Mouse (Mus musculus) kidney, adult 2 months (tissue): ENCODE results near the gene Fndc9. TPM values are rescaled to one million over a fixed set of nuclear protein-coding genes. Genes with fewer than 3 reads are reported as not detected.

Source experiments
- DNase-seq: peaks from one replicate; pipeline ENCODE4 v3.0.0; 2021
- H3K27ac ChIP-seq: fragments of 200-500 bp; 2 replicates; pipeline ENCODE4 v1.5.1; 2012; ENCODE audit warnings: low read depth, low read length, control low read depth, inconsistent platforms; ENCODE audit not compliant: insufficient read depth
- H3K27me3 ChIP-seq: fragments of 200-500 bp; replicated peaks from 2 replicates; pipeline ENCODE4 v1.6.1; 2012; ENCODE audit warnings: mild to moderate bottlenecking, moderate library complexity, low read length, inconsistent platforms; ENCODE audit not compliant: control insufficient read depth, insufficient read depth
- H3K36me3 ChIP-seq: fragments of 200-500 bp; 2 replicates; pipeline ENCODE4 v1.6.1; 2012; ENCODE audit warnings: mild to moderate bottlenecking, moderate library complexity, low read length, inconsistent platforms; ENCODE audit not compliant: control insufficient read depth, insufficient read depth
- H3K4me1 ChIP-seq: fragments of 200-500 bp; 2 replicates; pipeline ENCODE4 v1.6.1; 2011; ENCODE audit warnings: low read length; ENCODE audit not compliant: control insufficient read depth, insufficient read depth
- H3K4me3 ChIP-seq: fragments of 200-500 bp; 2 replicates; pipeline ENCODE4 v1.5.1; 2011; ENCODE audit warnings: mild to moderate bottlenecking, low read depth, low read length, control low read depth; ENCODE audit not compliant: insufficient read depth
- CTCF ChIP-seq: fragments of 200-500 bp; conservative IDR thresholded peaks from 2 replicates; pipeline ENCODE4 v1.5.1; 2011; ENCODE audit warnings: low read depth, mild to moderate bottlenecking, control low read depth, low read length, moderate library complexity, mixed read lengths; ENCODE audit not compliant: insufficient read depth, insufficient read length
- POLR2A ChIP-seq: fragments of 200-500 bp; IDR thresholded peaks from one replicate; pipeline ENCODE4 v1.6.1; 2011; ENCODE audit warnings: low read depth, low read length, control low read depth
- WGBS: fragments of 180-500 bp; shearing (Covaris S2); methylation state at CpG from one replicate; pipeline ENCODE4 v1.1.7; 2018; 5-methylcytosine and 5-hydroxymethylcytosine counted together
- polyA plus RNA-seq: library from polyadenylated mRNA; depleted of rRNA; stranded (reverse); fragments of >200 nt; gene quantifications from 2 replicates; pipeline ENCODE4 v1.2.3, GENCODE M21; 2012

The Fndc9 gene
- polyA plus RNA-seq, 1 experiment, result not detected

DNA sequence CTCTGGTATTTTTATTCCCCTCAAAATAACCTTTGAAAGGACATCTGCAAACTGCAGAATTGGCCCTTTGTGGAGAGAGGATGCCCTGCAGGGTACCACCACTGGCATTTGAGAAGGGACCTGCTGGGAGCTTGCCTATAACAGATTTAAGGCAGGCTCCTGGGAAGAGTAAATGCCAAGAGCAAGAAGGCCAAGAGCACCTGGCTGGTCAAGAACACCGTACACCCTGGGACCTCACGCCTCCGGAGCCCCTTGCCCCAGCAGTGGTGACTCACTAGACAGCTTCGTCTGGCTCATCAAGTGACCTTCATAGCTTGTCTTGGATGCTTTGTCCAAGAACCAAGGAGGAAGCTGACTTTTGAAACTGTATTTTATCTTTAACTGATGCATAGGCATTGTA, 2.5 kb upstream of the Fndc9 start:
- no peak for DNase-seq
- 93% methylated on average over 4 of the region's 4 CpGs for WGBS
- H3K4me1 ChIP-seq, result no peaks in the 10 kb centered on the region
- H3K4me3 ChIP-seq, result no peak overlapping the region
- no peak overlapping the region for H3K27ac ChIP-seq
- TF ChIP-seq POLR2A (no peak), CTCF (no peak)
- H3K36me3 ChIP-seq, result peaks cover 3% of the 10 kb centered on the region
- H3K27me3 ChIP-seq, result no peaks in the 10 kb centered on the region

- Histone ChIP-seq H3K4me3 (no peak overlapping the region), H3K27ac (no peak overlapping the region), H3K36me3 (peaks cover 3% of the 10 kb centered on the region), H3K27me3 (no peaks in the 10 kb centered on the region), H3K4me1 (no peaks in the 10 kb centered on the region)
- 50% methylated on average over 4 of the region's 4 CpGs for WGBS
- TF ChIP-seq POLR2A, result no peak
- no peak for TF ChIP-seq CTCF
- DNase-seq, result no peak
These were observed 1.4 kb upstream of the Fndc9 start for GRCm38 (mm10) chr11:46233966-46234365.

GRCm38 (mm10) chr11:46236976-46237375, 1.6 kb downstream of the Fndc9 start:
- DNase-seq, result peak; percentile 74
- no peak overlapping the region for H3K27ac ChIP-seq

DNA sequence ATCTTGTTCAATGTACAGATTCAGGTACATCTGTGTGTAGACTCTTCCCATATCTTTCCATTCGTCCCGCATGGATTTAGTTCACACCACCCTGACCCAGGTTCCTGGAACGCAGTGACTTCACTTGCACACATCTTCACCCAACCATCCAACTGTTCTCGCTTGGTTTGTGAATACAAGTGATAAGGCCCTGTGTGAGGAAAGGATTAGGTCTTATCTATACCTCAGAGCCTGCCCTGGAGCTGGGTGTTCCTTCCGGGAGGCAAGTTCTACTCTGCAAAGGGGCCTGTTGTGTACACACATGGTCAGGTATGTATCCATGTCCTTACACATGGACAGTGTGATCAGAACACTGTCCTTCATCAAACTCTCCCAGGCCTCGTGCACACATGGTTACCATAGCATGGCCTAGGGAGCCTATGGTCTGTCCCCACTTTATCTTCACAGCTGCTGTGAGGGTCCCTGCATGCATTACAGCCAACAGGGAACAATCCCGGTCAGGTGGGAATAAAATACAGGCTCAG, 5.9 kb downstream of the Fndc9 start:
- DNase-seq, result no peak
- 96% methylated on average over 7 of the region's 7 CpGs for WGBS
- Histone ChIP-seq H3K36me3 (no peaks in the 10 kb centered on the region; the same call in 1 of the 2 replicates), H3K4me3 (no peak overlapping the region), H3K4me1 (no peaks in the 10 kb centered on the region), H3K27me3 (no peaks in the 10 kb centered on the region), H3K27ac (no peak overlapping the region)
- TF ChIP-seq POLR2A (no peak), CTCF (no peak)

More at GRCm38 (mm10) chr11:46236976-46237375, 1.6 kb downstream of the Fndc9 start:
- Histone ChIP-seq H3K27me3 (no peaks in the 10 kb centered on the region), H3K4me1 (no peaks in the 10 kb centered on the region), H3K4me3 (no peak overlapping the region), H3K36me3 (peaks cover 1% of the 10 kb centered on the region; the same call in 1 of the 2 replicates)
- 40% methylated on average over 4 of the region's 4 CpGs for WGBS
- TF ChIP-seq CTCF (no peak; the same call in 1 of the 2 replicates), POLR2A (no peak)

- 93% methylated on average over 8 of the region's 8 CpGs for WGBS
- H3K27me3 ChIP-seq, result no peaks in the 10 kb centered on the region
- no peak for DNase-seq
- no peaks in the 10 kb centered on the region; the same call in 1 of the 2 replicates for H3K36me3 ChIP-seq
- H3K4me3 ChIP-seq, result no peak overlapping the region
- TF ChIP-seq CTCF (no peak), POLR2A (no peak)
- H3K27ac ChIP-seq, result no peak overlapping the region
- H3K4me1 ChIP-seq, result no peaks in the 10 kb centered on the region
These were observed 6.7 kb downstream of the Fndc9 start for GRCm38 (mm10) chr11:46241985-46242384.

GRCm38 (mm10) chr11:46244731-46245604, 9.6 kb downstream of the Fndc9 start:
- WGBS, result 89% methylated on average over 23 of the region's 23 CpGs
- H3K27ac ChIP-seq, result no peak overlapping the region

GRCm38 (mm10) chr11:46245926-46246325, 10.6 kb downstream of the Fndc9 start:
- 63% methylated on average over 8 of the region's 8 CpGs for WGBS
- Histone ChIP-seq H3K36me3 (no peaks in the 10 kb centered on the region; the same call in 1 of the 2 replicates), H3K4me3 (no peak overlapping the region), H3K4me1 (no peaks in the 10 kb centered on the region), H3K27me3 (no peaks in the 10 kb centered on the region), H3K27ac (no peak overlapping the region)
- DNase-seq, result no peak
- TF ChIP-seq POLR2A, result no peak
- no peak for TF ChIP-seq CTCF

More at GRCm38 (mm10) chr11:46244731-46245604, 9.6 kb downstream of the Fndc9 start:
- H3K4me3 ChIP-seq, result no peak overlapping the region
- H3K4me1 ChIP-seq, result no peaks in the 10 kb centered on the region
- no peaks in the 10 kb centered on the region for H3K27me3 ChIP-seq
- no peak for TF ChIP-seq POLR2A
- TF ChIP-seq CTCF, result no peak
- DNase-seq, result no peak
- H3K36me3 ChIP-seq, result no peaks in the 10 kb centered on the region; the same call in 1 of the 2 replicates
